Mouse (Mus musculus) liver, postnatal 0 days (tissue): Measurements from ENCODE around the gene Hmgn3. TPM values are rescaled to one million over a fixed set of nuclear protein-coding genes. Genes with fewer than 3 reads are reported as not detected.

Experiments used
- ATAC-seq: fragments of 200-750 bp; cut with Nextera tagmentation; 2 replicates; pipeline ENCODE4 v1.8.0; 2017; ENCODE audit warnings: mild to moderate bottlenecking, moderate library complexity
- DNase-seq: peaks from one replicate; pipeline ENCODE4 v3.0.0-alpha.2; 2016
- H3K27ac ChIP-seq: fragments of 300-500 bp; sonication (generic); 2 replicates; pipeline ENCODE4 v1.5.1; 2014; ENCODE audit warnings: antibody characterized with exemption, moderate library complexity, mild to moderate bottlenecking, low read depth
- H3K27me3 ChIP-seq: fragments of 300-500 bp; sonication (generic); 2 replicates; pipeline ENCODE4 v1.6.1; 2014; ENCODE audit warnings: low read length, control low read depth, mixed read lengths; ENCODE audit not compliant: insufficient read depth
- H3K36me3 ChIP-seq: fragments of 300-500 bp; sonication (generic); replicated peaks from 2 replicates; pipeline ENCODE4 v1.6.1; 2014; ENCODE audit warnings: mild to moderate bottlenecking, control low read depth, low read length, moderate library complexity, mixed read lengths; ENCODE audit not compliant: insufficient read depth
- H3K4me1 ChIP-seq: fragments of 300-500 bp; sonication (generic); 2 replicates; pipeline ENCODE4 v1.6.1; 2014; ENCODE audit warnings: antibody characterized with exemption, mild to moderate bottlenecking, control low read depth; ENCODE audit not compliant: insufficient read depth
- H3K4me2 ChIP-seq: fragments of 300-500 bp; sonication (generic); 2 replicates; pipeline ENCODE4 v1.6.1; 2014; ENCODE audit warnings: low read depth, mild to moderate bottlenecking, low read length, moderate library complexity, mixed read lengths
- H3K4me3 ChIP-seq: fragments of 300-500 bp; sonication (generic); 2 replicates; pipeline ENCODE4 v1.5.1; 2014; ENCODE audit warnings: low read depth, low read length
- H3K9ac ChIP-seq: fragments of 300-500 bp; sonication (generic); replicated peaks from 2 replicates; pipeline ENCODE4 v1.6.1; 2014; ENCODE audit warnings: mild to moderate bottlenecking, moderate library complexity
- H3K9me3 ChIP-seq: fragments of 300-500 bp; sonication (generic); 2 replicates; pipeline ENCODE4 v1.6.1; 2016; ENCODE audit warnings: mild to moderate bottlenecking, control low read depth, low read length, mixed read lengths
- CTCF ChIP-seq: sonication (generic); IDR thresholded peaks from 2 replicates; pipeline ENCODE4 v1.5.1; 2016; ENCODE audit warnings: antibody characterized with exemption, low read depth
- EP300 ChIP-seq: IDR thresholded peaks from 2 replicates; pipeline ENCODE4 v1.6.1; 2016; ENCODE audit warnings: antibody characterized with exemption, low read depth, mild to moderate bottlenecking
- WGBS: fragments of 180-500 bp; shearing (Covaris S2); extraction: QIAGEN DNeasy Blood & Tissue Kit; methylation state at CpG from one replicate; pipeline ENCODE4 v1.1.7; 2014; ENCODE audit not compliant: insufficient replicate concordance; 5-methylcytosine and 5-hydroxymethylcytosine counted together
- polyA plus RNA-seq: library from polyadenylated mRNA; unstranded; fragments of >200 nt; fragmentation: Nextera tagmentation; extraction: Ambion mirVana; gene quantifications from 2 replicates; pipeline ENCODE4 v1.2.1, GENCODE M21; 2015

Hmgn3 gene
- polyA plus RNA-seq, result 3.8 and 4.8 TPM in 2 replicates

- peak within 1 kb of the TSS; percentile 79 for H3K4me2 ChIP-seq
- peak within 1 kb of the TSS; percentile 48 for H3K4me3 ChIP-seq
- WGBS, result 9% methylated on average over 28 of the region's 28 CpGs
- TF ChIP-seq CTCF (no peak), EP300 (no peak)
- peak; percentile 58; the same call in 1 of the 2 replicates for ATAC-seq
- H3K27me3 ChIP-seq, result peaks cover 13% of the 10 kb centered on the region
- peak within 1 kb of the TSS; percentile 30; the same call in 1 of the 2 replicates for H3K9ac ChIP-seq
- no peaks in the 10 kb centered on the region for H3K9me3 ChIP-seq
- H3K36me3 ChIP-seq, result no peaks in the 10 kb centered on the region
- H3K4me1 ChIP-seq, result peaks cover 6% of the 10 kb centered on the region
- H3K27ac ChIP-seq, result no peak within 1 kb of the TSS
- DNase-seq, result peak; percentile 60
These were observed at the start of gene Hmgn3 for GRCm38 (mm10) chr9:83146446-83147188. Gene Hmgn3, minus strand, starts transcription at chr9:83146685.

- 57% methylated on average over 10 of the region's 10 CpGs for WGBS
- H3K9me3 ChIP-seq, result no peaks in the 10 kb centered on the region
- H3K36me3 ChIP-seq, result no peaks in the 10 kb centered on the region
- H3K9ac ChIP-seq, result no peak overlapping the region
- H3K4me2 ChIP-seq, result no peak overlapping the region
- H3K27me3 ChIP-seq, result no peaks in the 10 kb centered on the region
- no peaks in the 10 kb centered on the region for H3K4me1 ChIP-seq
- DNase-seq (no peak), ATAC-seq (no peak)
- H3K4me3 ChIP-seq, result no peak overlapping the region
- TF ChIP-seq CTCF (no peak), EP300 (no peak)
- H3K27ac ChIP-seq, result no peak overlapping the region
These were observed 49.3 kb upstream of the Hmgn3 start for GRCm38 (mm10) chr9:83195765-83196164.

GRCm38 (mm10) chr9:83195007-83195406 lies 48.5 kb upstream of the Hmgn3 start:
- WGBS, result 67% methylated on average over 6 of the region's 6 CpGs
- DNase-seq (no peak), ATAC-seq (no peak)
- Histone ChIP-seq H3K27me3 (no peaks in the 10 kb centered on the region), H3K9ac (no peak overlapping the region), H3K4me1 (no peaks in the 10 kb centered on the region), H3K27ac (no peak overlapping the region), H3K9me3 (no peaks in the 10 kb centered on the region), H3K36me3 (no peaks in the 10 kb centered on the region), H3K4me3 (no peak overlapping the region), H3K4me2 (no peak overlapping the region)
- TF ChIP-seq CTCF (no peak), EP300 (no peak)

GRCm38 (mm10) chr9:83187752-83188151 lies 41.3 kb upstream of the Hmgn3 start:
- H3K27ac ChIP-seq, result no peak overlapping the region
- H3K27me3 ChIP-seq, result no peaks in the 10 kb centered on the region
- WGBS, result 42% methylated on average over 2 of the region's 2 CpGs
- H3K9me3 ChIP-seq, result no peaks in the 10 kb centered on the region
- TF ChIP-seq EP300 (no peak), CTCF (no peak)
- no peaks in the 10 kb centered on the region for H3K4me1 ChIP-seq
- DNase-seq (no peak), ATAC-seq (no peak)
- H3K9ac ChIP-seq, result no peak overlapping the region
- no peaks in the 10 kb centered on the region for H3K36me3 ChIP-seq
- H3K4me3 ChIP-seq, result no peak overlapping the region
- H3K4me2 ChIP-seq, result no peak overlapping the region

GRCm38 (mm10) chr9:83145591-83146445 lies 667 bp downstream of the Hmgn3 start:
- H3K4me3 ChIP-seq, result peak overlapping the region; percentile 48
- 0 out of 2 replicates have a peak, but pooled peaks cover 3% of the 10 kb centered on the region for H3K9me3 ChIP-seq
- peaks cover 13% of the 10 kb centered on the region for H3K27me3 ChIP-seq
- peak overlapping the region; percentile 30; the same call in 1 of the 2 replicates for H3K9ac ChIP-seq
- ATAC-seq (peak; percentile 41), DNase-seq (peak; percentile 27)
- WGBS, result 5% methylated on average over 53 of the region's 53 CpGs
- no peak for TF ChIP-seq CTCF
- TF ChIP-seq EP300, result no peak
- H3K27ac ChIP-seq, result no peak overlapping the region
- peak overlapping the region; percentile 79 for H3K4me2 ChIP-seq
- no peaks in the 10 kb centered on the region for H3K36me3 ChIP-seq
- peaks cover 6% of the 10 kb centered on the region for H3K4me1 ChIP-seq

GRCm38 (mm10) chr9:83129831-83130230 lies 16.7 kb downstream of the Hmgn3 start:
- Histone ChIP-seq H3K9ac (no peak overlapping the region), H3K27me3 (no peaks in the 10 kb centered on the region), H3K9me3 (no peaks in the 10 kb centered on the region), H3K4me1 (no peaks in the 10 kb centered on the region), H3K4me2 (no peak overlapping the region), H3K36me3 (no peaks in the 10 kb centered on the region), H3K4me3 (no peak overlapping the region), H3K27ac (no peak overlapping the region)
- DNase-seq (no peak), ATAC-seq (no peak)
- TF ChIP-seq EP300 (no peak), CTCF (no peak)
- WGBS, result 76% methylated on average over 4 of the region's 4 CpGs
